Mouse (Mus musculus) spleen, adult 2 months (tissue): ENCODE measurements at regions not wholly inside any gene's neighbourhood (a gene's known extent, or its start where the extent isn't known, plus 50 kb on each side); places are given as distances from the start of the nearest gene placed in this dataset.

Experiments used
- CTCF ChIP-seq: fragments of 200-500 bp; IDR thresholded peaks from 2 replicates; pipeline ENCODE4 v1.5.1; 2011; ENCODE audit warnings: mild to moderate bottlenecking, inconsistent platforms; ENCODE audit not compliant: insufficient read depth, insufficient read length, insufficient replicate concordance; ENCODE audit errors: extremely low read depth
- POLR2A ChIP-seq: fragments of 200-500 bp; IDR thresholded peaks from 2 replicates; pipeline ENCODE4 v1.6.1; 2011; ENCODE audit warnings: low read depth, low read length, inconsistent platforms

DNA sequence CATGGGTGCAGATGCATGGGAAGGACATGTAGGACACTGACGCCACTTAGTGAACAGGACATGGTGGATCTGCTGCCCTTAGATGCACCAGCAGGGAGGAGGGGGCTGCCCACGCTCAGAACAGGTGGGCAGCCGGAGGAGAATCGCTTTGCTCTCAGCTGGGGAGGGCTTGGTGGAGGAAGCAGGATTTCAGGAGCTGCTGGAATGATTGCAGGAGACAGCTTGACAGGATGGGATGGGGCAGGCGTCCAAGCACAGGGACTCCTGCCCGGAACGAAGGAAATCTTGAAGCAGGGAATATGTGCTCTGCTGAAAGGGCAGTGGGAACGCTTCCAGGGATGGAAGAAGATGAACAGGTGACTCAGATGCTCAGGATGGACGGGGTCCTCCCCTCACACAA is 773.9 kb upstream of the Car8 start:
- TF ChIP-seq POLR2A = no peak
- no peak for TF ChIP-seq CTCF
